Mouse (Mus musculus): Measurements from ENCODE around the gene Gm20388.
A peak's percentile ranks its signal among the peaks of the same experiment; 100 is the strongest.

- TF ChIP-seq CTCF (IDR thresholded peaks at IDR 0.05; ENCODE audit: borderline replicate concordance, extremely low read depth, insufficient read depth, insufficient read length), result peak; percentile 87
- TF ChIP-seq POLR2A (IDR thresholded peaks at IDR 0.05; ENCODE audit: borderline replicate concordance, extremely low read depth, insufficient read depth, insufficient read length, poor library complexity, severe bottlenecking), result no peak
Measured at GRCm38 (mm10) chr8:120595963-120596362, 685.3 kb downstream of the Gm20388 start.

All from brain, embryonic 14.5 days (tissue).